Mouse (Mus musculus) liver, embryonic 14.5 days (tissue): Measurements from ENCODE around the gene Rxfp2. TPM values are rescaled to one million over a fixed set of nuclear protein-coding genes. Genes with fewer than 3 reads are reported as not detected.

Experiments
- ATAC-seq: fragments of 200-750 bp; cut with Nextera tagmentation; 2 replicates; pipeline ENCODE4 v1.8.0; 2017; ENCODE audit warnings: moderate number of reproducible peaks, mild to moderate bottlenecking, moderate library complexity; ENCODE audit not compliant: insufficient read depth
- DNase-seq, 3 experiments: peaks; one replicate each; pipeline ENCODE4 v3.0.0-alpha.2; 2012 to 2013; ENCODE audit warnings: low read depth in 3 of 3, low spot score in 3 of 3
- H3K27ac ChIP-seq: fragments of 300-500 bp; sonication (generic); 2 replicates; pipeline ENCODE4 v1.5.1; 2014; ENCODE audit warnings: moderate library complexity, mild to moderate bottlenecking, control low read depth, inconsistent platforms
- H3K27me3 ChIP-seq: fragments of 300-500 bp; sonication (generic); 2 replicates; pipeline ENCODE4 v1.6.1; 2014; ENCODE audit warnings: mild to moderate bottlenecking, low read length, moderate library complexity; ENCODE audit not compliant: control insufficient read depth, insufficient read depth
- H3K36me3 ChIP-seq: fragments of 300-500 bp; sonication (generic); replicated peaks from 2 replicates; pipeline ENCODE4 v1.6.1; 2014; ENCODE audit warnings: low read depth; ENCODE audit not compliant: control insufficient read depth, insufficient read depth
- H3K4me1 ChIP-seq, 2 experiments: fragments of 200-500 bp in 1 of 2; fragments of 300-500 bp in 1 of 2; sonication (generic) in 1 of 2; replicated peaks; 2 replicates each; pipeline ENCODE4 v1.6.1; 2012 to 2014; ENCODE audit warnings: antibody characterized with exemption in 1 of 2, inconsistent platforms in 1 of 2, low read length in 1 of 2; ENCODE audit not compliant: control insufficient read depth in 2 of 2, insufficient read depth in 2 of 2
- H3K4me2 ChIP-seq: fragments of 300-500 bp; sonication (generic); 2 replicates; pipeline ENCODE4 v1.6.1; 2014; ENCODE audit warnings: low read depth, mild to moderate bottlenecking, control low read depth, moderate library complexity
- H3K4me3 ChIP-seq, 2 experiments: fragments of 200-500 bp in 1 of 2; fragments of 300-500 bp in 1 of 2; sonication (generic) in 1 of 2; 2 replicates each; pipeline ENCODE4 v1.5.1; 2012 to 2014; ENCODE audit warnings: low read depth in 2 of 2, low read length in 2 of 2, mild to moderate bottlenecking in 2 of 2, control low read depth in 1 of 2, inconsistent platforms in 1 of 2, moderate library complexity in 1 of 2; ENCODE audit not compliant: insufficient read depth in 1 of 2
- H3K9ac ChIP-seq: fragments of 300-500 bp; sonication (generic); replicated peaks from 2 replicates; pipeline ENCODE4 v1.6.1; 2014; ENCODE audit warnings: mild to moderate bottlenecking, control low read depth, moderate library complexity
- H3K9me3 ChIP-seq: fragments of 300-500 bp; sonication (generic); 2 replicates; pipeline ENCODE4 v1.6.1; 2016; ENCODE audit warnings: low read length, mixed read lengths; ENCODE audit not compliant: control insufficient read depth
- CTCF ChIP-seq: IDR thresholded peaks from 2 replicates; pipeline ENCODE4 v1.5.1; 2016; ENCODE audit warnings: antibody characterized with exemption, low read depth, control low read depth
- EP300 ChIP-seq: IDR thresholded peaks from 2 replicates; pipeline ENCODE4 v1.6.1; 2016; ENCODE audit warnings: antibody characterized with exemption, low read depth
- WGBS: fragments of 180-500 bp; shearing (Covaris S2); extraction: QIAGEN DNeasy Blood & Tissue Kit; methylation state at CpG from one replicate; pipeline ENCODE4 v1.1.7; 2014; ENCODE audit not compliant: insufficient replicate concordance; 5-methylcytosine and 5-hydroxymethylcytosine counted together
- polyA plus RNA-seq, 2 experiments: library from polyadenylated mRNA; depleted of rRNA in 1 of 2; stranded (reverse) in 1 of 2; unstranded in 1 of 2; fragments of >200 nt; fragmentation: Nextera tagmentation in 1 of 2; extraction: Ambion mirVana in 1 of 2; gene quantifications; 2 replicates each; pipeline versions ENCODE4 v1.2.1 to v1.2.3; 2012 to 2014

The Rxfp2 gene
- polyA plus RNA-seq, 2 experiments = not detected

- H3K27me3 ChIP-seq = no peaks in the 10 kb centered on the region
- H3K4me3 ChIP-seq = no peak overlapping the region
- H3K9me3 ChIP-seq = no peaks in the 10 kb centered on the region
- ATAC-seq (no peak), DNase-seq (no peak)
- 46% methylated on average over 7 of the region's 7 CpGs for WGBS
- no peak overlapping the region for H3K9ac ChIP-seq
- H3K4me1 ChIP-seq = no peaks in the 10 kb centered on the region
- TF ChIP-seq CTCF (peak; percentile 64), EP300 (no peak)
- no peak overlapping the region for H3K4me2 ChIP-seq
- H3K36me3 ChIP-seq = no peaks in the 10 kb centered on the region
- no peak overlapping the region for H3K27ac ChIP-seq
These were observed 31.5 kb downstream of the Rxfp2 start for GRCm38 (mm10) chr5:150049946-150050345.

DNA sequence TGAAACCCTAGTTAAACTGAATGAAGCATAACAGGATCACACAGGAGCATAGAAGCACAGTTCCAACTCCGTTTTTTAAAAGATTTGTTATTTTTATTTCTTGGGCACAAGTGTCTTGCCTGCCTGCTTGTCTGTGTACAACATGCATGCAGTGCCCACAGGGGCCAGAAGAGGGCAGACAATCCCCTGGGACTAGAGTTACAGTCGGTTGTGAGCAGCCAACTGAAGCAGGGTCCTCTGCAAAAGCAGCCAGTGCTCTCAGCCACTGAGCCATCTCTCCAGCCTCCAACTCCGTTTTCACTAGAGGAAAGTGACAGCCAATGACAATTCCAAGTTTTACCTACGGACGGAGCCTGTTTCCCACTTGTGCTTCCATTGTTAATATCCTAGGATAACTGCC, 33.4 kb downstream of the Rxfp2 start:
- Histone ChIP-seq H3K27ac (no peak overlapping the region), H3K4me1 (no peaks in the 10 kb centered on the region), H3K27me3 (no peaks in the 10 kb centered on the region), H3K36me3 (no peaks in the 10 kb centered on the region), H3K9ac (no peak overlapping the region), H3K4me3 (no peak overlapping the region), H3K9me3 (no peaks in the 10 kb centered on the region), H3K4me2 (no peak overlapping the region)
- WGBS = 40% methylated on average over 5 of the region's 5 CpGs
- ATAC-seq (no peak), DNase-seq (no peak)
- TF ChIP-seq EP300 (no peak), CTCF (peak; percentile 68)

DNA sequence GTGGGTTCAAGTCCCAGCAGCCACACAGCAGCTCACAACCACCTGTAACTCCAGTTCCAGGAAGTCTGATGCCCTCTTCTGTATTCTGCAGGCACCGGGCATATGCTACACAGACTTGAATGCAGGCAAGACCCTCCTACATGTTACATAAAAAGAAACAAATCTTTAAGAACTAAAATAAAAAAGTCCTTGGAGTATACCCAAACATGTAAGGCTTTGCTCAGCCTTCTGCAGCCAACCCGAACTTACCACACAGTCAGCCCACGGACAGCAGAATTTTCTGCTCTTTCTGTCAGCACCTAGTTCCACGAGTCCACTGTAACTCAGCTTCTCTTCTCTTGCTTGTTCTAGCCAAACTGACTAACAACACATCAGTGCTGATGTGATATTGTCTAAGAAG, 34.8 kb downstream of the Rxfp2 start:
- DNase-seq = no peak

GRCm38 (mm10) chr5:150053956-150054355, 35.5 kb downstream of the Rxfp2 start:
- no peak for TF ChIP-seq EP300
- TF ChIP-seq CTCF = no peak
- no peak overlapping the region for H3K9ac ChIP-seq
- H3K27ac ChIP-seq = no peak overlapping the region
- no peaks in the 10 kb centered on the region for H3K4me1 ChIP-seq
- no peak overlapping the region for H3K4me3 ChIP-seq
- H3K27me3 ChIP-seq = no peaks in the 10 kb centered on the region
- ATAC-seq (no peak), DNase-seq (no peak)
- no peaks in the 10 kb centered on the region for H3K36me3 ChIP-seq
- 67% methylated on average over 7 of the region's 7 CpGs for WGBS
- no peaks in the 10 kb centered on the region; the same call in 1 of the 2 replicates for H3K9me3 ChIP-seq
- no peak overlapping the region for H3K4me2 ChIP-seq

More for the DNA sequence above, 34.8 kb downstream of the Rxfp2 start:
- Histone ChIP-seq H3K36me3 (no peaks in the 10 kb centered on the region), H3K27me3 (no peaks in the 10 kb centered on the region), H3K9ac (no peak overlapping the region), H3K4me3 (no peak overlapping the region), H3K9me3 (no peaks in the 10 kb centered on the region), H3K27ac (no peak overlapping the region), H3K4me2 (no peak overlapping the region), H3K4me1 (no peaks in the 10 kb centered on the region)
- 64% methylated on average over 4 of the region's 4 CpGs for WGBS
- no peak for TF ChIP-seq CTCF
- ATAC-seq = no peak

DNA sequence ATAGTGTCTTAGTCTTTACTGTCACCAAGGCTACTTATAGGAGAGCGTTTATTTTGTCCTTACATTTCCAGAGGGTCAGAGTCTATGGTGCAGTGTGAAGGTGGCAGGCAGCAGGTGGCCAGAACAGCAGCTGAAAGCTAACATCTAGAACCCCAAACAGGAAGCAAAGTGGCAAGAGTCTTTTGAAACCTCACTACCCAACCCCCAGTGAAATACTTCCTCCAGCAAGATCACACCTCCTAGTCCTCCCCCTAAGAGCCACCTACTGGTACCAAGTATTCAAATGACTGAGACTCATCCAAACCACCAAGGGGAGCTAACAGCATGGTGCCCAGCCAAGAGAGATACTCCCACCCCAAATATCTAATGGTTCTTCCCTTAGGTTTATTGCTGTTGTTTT, 36.8 kb downstream of the Rxfp2 start:
- H3K27me3 ChIP-seq = no peaks in the 10 kb centered on the region
- ATAC-seq (no peak), DNase-seq (no peak)
- TF ChIP-seq EP300 = no peak
- TF ChIP-seq CTCF = no peak
- no peaks in the 10 kb centered on the region; the same call in 1 of the 2 replicates for H3K9me3 ChIP-seq
- H3K4me2 ChIP-seq = no peak overlapping the region
- H3K27ac ChIP-seq = no peak overlapping the region
- H3K4me1 ChIP-seq = no peaks in the 10 kb centered on the region
- no peak overlapping the region for H3K9ac ChIP-seq
- no peak overlapping the region for H3K4me3 ChIP-seq
- 55% methylated on average over 1 of the region's 1 CpGs for WGBS
- H3K36me3 ChIP-seq = no peaks in the 10 kb centered on the region
